Mouse (Mus musculus): ENCODE results near the gene Ank3.

GRCm38 (mm10) chr10:69720452-69720851 lies 321.9 kb downstream of the Ank3 start:
- TF ChIP-seq CTCF (IDR thresholded peaks at IDR 0.05; ENCODE audit: low read depth) (no peak), EP300 (IDR thresholded peaks at IDR 0.05; ENCODE audit: low read depth) (no peak)
